Mouse (Mus musculus) lung, postnatal 0 days (tissue): Measurements from ENCODE around the gene Olfr1140.

ENCODE experiments used
- CTCF ChIP-seq: IDR thresholded peaks from 2 replicates; pipeline ENCODE4 v1.5.1; 2016; ENCODE audit warnings: antibody characterized with exemption, mild to moderate bottlenecking
- EP300 ChIP-seq: IDR thresholded peaks from 2 replicates; pipeline ENCODE4 v1.6.1; 2016; ENCODE audit warnings: antibody characterized with exemption, mild to moderate bottlenecking, control low read depth

GRCm38 (mm10) chr2:87753891-87754290 is 10.3 kb downstream of the Olfr1140 start, which contains the start of gene Olfr1141:
- TF ChIP-seq CTCF (no peak), EP300 (no peak)
